Mouse (Mus musculus): ENCODE data around the gene Ctnnbl1.

Ctnnbl1 gene

DNA sequence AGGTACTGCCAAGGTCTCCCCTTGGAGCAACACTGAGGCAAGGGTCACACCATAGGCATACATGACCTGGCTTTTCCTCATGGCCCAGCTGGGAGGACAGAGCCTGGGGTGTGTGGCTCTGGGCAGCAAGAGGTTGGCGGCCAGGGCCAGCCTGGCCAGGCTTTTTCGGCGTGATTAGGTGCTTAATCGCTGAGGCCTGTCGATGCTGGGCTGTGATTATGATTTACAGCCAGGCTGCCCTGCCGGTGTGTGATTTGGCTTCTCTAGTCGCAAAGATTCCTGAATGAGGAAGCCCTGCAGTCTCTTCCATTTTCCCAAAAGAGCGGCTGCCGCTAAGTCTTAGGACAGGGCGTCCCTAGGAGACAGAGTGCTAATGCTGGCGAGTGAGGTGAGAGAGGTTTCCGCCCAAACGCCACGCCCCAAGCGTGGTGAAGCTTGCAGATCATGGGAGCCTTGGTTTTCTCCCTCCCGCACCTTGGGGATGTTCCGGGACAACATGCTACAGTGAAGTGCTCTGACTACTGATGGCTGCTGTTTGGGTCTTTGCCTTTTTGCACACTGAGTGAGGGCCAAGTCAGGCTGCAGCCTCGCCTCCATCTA, 203.5 kb downstream of the Ctnnbl1 start:
- DNase-seq (ENCODE audit: low spot score), result no peak
